Mouse (Mus musculus): ENCODE data around the gene Snf8.

Gene Snf8

DNA sequence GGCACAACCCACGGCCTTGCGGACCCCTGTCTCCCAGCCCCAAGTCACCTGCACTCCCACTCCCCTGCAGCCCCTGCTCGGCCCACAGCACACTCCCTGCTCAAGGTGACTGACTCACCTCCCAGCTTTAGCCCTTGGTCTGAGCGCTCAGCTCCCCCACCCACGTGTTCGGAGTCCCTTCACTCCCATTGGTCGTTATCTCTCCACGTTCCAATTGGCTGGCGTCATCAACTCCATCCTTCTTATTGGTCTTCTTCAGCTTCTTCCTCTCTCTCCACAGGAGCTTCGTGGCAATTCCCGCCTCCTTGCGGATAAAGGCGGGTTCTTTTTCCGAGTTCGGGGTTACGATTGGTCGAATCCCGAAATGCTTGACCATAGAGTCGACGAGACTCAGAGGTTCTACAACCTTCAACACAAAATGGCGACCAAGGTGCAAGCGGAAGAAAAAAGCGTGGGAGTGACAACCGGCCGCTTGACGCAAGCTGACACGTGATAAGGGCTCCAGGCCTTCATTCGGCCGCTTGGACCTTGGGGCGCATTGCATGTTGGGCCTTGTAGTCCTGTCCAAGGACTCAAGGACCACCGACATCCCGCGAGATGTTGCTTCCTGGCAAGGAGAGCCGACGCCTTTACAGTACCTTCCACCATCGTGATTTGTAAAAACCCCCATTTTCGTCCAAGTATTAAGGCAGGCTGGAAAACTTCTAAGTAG is 41.0 kb downstream of the Snf8 start, which contains the start of gene Atp5g1:
Gene Atp5g1 (minus strand): TSS at position 162 of the 712 bp plus-strand sequence.
- peak; percentile 97 for DNase-seq

DNA sequence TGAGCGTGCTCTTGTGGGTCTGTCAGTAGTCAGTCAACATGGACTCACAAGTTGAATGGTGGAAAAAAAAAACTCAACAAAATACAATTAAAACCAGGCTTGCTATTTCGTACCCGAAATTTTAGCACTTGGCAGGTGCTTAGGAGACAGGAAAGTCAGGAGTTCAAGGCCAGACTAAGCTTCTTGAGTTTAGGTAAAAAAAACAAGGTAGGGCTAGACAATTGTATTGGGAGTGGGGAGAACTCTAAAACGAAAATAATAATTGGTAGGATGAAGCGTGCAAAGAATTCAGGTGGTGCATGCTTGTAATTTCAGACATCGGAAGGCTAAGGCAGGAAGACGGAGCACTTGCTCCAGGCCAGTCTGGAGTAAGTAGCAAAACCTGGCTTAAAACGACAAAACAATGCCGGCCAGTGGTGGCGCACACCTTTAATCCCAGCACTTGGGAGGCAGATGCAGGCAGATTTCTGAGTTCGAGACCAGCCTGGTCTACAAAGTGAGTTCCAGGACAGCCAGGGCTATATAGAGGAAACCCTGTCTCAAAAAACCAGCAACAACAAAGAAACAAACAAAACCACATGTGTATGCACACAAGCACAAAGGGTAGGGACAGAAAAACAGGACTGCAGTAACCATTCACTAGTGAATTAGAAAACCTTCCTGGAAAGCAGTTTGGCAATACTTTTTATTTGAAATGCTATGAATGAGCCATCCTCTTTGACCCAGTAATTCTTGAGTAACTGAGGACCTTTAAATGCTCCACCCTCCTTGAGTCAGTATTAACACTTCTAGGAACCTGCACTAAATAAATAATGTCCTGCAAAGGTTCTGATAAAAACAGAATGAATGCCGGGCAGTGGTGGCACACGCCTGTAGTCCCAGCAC is 41.8 kb downstream of the Snf8 start:
- DNase-seq = no peak

DNA sequence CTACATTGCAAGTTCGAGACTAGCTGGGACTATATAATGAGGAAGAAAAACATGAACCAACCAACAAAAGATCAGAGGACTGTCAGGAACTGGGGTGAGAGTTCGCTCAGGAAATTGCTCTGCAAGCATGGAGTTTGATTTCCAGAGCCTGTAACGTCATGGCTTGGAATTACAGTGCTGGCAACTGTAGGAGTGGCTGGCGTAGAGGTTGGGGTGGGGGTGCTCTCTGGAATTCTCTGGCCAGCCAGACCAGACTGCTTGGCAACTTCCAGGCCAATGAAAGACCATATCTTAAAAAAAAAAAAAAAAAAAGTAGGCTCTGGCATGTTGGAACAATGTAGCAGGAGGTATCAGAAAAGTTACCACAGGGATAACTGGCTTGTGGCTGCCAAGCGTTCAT is 46.1 kb downstream of the Snf8 start:
- DNase-seq = no peak

DNA sequence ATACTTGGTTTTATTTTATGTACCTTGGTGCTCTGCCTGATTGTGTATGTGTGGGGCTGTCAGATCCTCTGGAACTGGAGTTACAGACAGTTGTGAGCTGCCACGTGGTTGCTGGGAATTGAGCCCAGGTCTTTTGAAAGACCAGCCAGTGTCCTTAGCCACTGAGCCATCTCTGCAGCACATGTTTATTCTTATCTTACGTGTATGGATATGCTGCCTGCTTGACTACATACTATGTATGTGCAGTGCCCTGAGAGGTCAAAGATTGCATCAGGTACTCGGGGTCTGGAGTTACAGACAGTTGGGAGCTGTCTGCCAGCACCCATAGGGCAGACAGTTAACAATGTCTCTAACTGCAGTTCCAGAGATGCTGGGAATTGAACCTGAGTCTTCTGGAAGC is 48.0 kb downstream of the Snf8 start:
- DNase-seq = no peak

DNA sequence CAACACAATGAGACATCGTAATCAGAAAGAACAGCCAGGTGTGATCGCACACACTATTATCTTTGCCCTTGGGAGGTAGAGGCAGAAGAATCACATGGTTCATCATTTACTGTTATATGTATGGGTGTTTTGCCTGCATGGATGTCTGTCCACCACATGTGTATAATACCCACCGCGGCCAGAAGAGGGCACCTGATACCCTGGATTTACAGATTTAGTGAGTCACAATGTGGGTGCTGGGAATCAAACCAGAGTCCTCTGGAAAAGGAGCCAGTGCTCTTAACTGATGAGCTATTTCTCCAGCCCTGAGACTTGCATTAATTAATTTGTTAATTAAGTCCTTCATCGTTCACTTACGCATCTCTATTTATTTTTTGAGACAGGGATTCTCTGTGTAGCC is 53.3 kb downstream of the Snf8 start:
- no peak for DNase-seq

DNA sequence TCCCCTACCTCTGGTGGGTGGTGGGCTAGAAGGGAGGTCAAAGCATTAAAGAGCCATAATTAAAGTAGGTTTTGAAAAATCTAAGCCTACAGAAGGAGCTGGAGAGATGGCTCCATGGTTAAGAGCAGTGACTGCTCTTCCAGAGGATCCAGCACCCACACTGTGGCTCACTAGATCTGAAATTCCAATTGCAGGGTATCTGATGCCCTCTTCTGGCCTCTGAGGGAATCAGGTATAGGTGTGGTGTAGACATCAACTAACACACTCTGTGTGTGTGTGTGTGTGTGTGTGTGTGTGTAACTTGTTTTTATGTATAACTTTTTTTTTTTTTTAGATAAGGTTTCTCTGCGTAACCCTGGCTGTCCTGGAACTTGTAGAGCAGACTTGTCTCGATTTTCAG is 56.4 kb downstream of the Snf8 start:
- DNase-seq = no peak

DNA sequence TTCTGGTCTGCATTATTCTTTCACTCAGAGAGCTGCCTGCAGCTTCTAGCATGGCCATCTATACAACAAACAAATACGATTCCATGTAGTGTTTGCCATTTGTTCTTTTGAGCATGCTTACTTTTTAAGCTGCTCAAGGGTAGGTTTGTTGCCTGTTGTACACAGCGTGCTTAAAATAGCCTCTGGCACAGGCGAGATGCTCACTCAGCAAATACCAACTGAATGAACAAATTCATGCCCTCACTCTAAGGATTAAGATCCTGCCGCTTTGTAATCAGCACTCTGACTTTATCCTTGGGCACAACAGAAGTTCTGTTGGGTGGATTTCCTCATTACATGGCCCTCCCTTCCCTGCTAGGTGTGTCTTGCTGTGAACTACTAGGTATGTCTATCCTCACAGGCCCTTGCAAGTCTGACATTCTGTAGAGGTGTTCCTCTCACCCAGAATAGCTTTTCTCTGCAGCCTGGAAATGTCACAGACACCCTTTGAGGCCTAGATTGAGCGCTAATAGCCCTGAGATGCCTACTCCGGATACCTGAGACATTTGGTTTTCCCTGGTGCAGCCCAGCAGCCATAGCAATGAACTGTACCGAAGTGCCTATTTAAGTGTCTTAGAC is 58.1 kb downstream of the Snf8 start:
- no peak for DNase-seq

DNA sequence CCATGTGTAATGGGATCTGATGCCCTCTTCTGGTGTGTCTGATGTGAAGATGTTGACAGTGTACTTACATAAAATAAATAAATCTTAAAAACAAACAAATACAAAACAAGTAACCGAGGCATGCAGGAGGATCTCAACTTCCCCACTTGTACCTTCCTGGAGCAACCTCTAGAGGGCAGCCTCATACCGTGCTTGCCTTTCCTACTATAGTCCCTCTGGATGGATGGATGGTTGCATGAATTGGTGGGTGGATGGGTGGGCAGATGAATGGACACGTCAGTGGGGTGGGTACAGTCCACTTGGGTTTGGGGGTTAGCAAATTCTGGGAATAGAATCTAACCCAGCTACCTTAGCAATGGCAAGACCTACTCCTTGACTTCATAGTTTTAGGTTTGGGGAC is 58.7 kb downstream of the Snf8 start:
- peak; percentile 46 for DNase-seq
